Mouse (Mus musculus) liver, adult (tissue): Measurements from ENCODE around the gene Eva1c.

Source experiments
- GATA4 ChIP-seq: IDR thresholded peaks from 2 replicates; pipeline ENCODE4 v1.6.1; 2014; ENCODE audit warnings: mild to moderate bottlenecking, low read length; ENCODE audit not compliant: insufficient replicate concordance

Eva1c gene

DNA sequence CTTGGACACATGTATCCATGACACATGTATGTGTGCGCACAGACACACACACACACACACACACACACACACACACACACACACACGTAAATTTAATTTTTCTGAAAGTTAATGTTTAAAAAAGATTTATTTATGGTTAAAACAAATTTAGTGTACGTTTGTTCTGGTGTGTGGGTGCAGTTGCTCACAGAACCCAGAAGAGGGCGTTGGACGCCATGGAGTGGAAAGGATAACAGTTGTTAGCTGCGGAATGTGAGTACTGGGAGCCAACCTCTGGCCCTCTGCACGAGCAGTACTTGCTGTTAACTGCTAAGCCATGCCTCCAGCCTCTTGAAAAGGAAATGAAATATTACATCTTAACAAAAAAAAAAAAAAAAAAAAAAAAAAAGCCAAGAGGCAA is at the start of gene Eva1c:
Eva1c (plus strand) TSS at position 263 of the 400 bp plus-strand sequence.
- no peak for TF ChIP-seq GATA4

DNA sequence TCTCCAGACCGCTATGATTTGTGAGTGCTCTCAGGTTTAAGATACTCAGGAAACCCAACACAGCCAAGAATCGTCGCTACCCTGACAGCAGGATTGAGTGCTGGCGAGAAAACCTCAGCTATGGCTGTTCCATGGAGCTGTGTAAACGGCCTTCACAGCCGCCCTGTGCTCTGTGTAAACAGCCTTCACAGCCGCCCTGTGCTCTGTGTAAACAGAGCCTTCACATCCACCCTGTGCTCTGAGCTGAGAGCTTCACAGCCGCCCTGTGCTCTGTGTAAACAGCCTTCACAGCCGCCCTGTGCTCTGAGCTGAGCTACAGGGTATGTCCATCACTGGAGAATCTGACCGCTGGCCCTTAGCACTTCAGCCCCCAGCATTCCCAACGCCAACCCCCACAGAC is 46.7 kb upstream of the Eva1c start:
- TF ChIP-seq GATA4: no peak

DNA sequence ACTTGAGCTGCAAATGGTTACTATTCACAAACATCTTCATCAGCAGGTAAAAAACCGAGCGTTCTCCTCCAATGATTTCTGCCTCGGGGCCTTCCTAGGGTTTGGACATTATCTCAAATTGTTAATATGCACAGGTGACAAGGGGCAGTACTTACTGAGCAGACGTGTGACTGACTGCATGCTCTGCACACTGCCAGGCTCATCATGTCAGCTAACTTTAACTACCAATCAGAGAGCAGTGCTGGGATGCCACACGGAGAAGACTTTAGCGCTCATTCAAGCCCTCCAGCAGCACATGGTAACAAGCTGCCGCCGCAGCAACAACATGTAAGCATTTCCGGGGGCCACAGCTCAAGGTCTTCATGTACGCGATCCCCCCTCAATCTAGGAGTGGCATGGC is 43.2 kb upstream of the Eva1c start:
- no peak for TF ChIP-seq GATA4

DNA sequence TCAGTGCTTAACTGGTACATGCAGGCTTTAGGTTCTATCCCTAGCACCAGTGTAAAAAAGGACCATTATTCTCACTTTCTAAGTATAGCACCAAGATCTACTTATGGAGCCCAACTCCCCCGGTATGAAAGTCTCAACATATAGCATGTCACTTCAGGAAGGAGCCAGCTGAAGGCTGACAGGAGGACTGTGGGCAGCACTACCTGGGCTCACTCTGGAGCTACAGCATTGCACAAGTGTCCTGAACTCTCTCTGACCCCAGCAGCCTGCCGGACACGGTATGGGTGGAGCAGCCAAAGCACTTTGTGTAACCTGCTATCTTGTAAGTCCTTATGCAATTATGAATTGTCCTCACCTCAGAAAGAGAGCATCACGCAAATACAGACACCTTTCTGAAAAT is 41.3 kb upstream of the Eva1c start:
- peak; percentile 36; the same call in 1 of the 2 replicates for TF ChIP-seq GATA4

DNA sequence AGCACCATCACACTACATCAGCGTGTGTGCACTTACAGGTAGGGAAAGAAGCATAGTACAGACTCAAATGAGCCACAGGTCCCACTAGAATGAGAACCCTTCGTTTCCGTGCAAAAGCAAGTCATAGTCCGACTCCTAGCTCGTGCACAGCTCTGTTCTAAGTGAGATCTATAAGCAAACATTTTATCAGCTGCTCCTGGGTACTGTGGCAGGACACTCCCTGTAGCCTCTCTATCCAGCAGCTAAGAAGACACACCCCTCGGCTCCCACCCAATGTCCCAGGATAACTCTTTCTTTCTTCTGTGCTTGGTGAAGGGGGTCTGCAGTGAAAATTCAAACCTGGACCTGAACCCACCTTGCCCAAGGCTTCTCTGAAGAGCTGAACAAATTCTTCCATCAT is 37.9 kb upstream of the Eva1c start:
- TF ChIP-seq GATA4: no peak

DNA sequence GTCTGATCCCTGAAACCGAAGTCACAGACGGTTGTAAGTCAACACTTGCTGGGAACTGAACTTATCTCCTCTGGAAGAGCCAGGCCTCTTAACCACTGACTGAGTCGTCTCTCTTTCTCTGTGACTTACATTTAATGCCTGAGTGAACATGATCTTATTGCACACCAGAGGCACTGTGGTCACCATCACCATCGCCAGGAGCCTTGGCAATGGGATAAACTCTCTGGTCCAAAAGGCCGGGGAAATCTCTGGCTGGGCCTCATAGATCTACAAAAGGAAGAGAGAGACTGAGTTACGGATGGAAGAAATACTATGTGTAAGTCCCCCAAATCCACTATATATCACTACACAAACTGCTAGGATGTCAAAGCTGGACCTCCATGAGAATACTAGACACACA is 35.6 kb upstream of the Eva1c start:
- no peak for TF ChIP-seq GATA4

DNA sequence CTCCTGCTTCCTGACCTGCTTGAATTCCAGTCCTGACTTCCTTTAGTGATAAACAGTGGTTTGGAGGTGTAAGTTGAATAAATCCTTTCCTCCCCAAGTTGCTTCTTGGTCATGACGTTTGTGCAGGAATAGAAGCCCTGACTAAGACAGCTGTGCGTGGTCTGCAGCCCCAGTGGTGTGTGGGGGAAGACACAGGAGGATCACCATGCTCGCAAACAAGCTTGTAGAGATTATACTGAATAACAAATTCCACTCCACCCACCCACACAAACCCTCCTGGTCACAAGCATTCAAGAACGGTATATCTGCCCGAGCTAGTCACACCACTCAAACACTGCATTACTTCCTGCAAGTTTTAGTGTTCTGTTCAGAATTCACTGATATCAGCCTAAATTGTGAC is 34.5 kb upstream of the Eva1c start:
- TF ChIP-seq GATA4: no peak

DNA sequence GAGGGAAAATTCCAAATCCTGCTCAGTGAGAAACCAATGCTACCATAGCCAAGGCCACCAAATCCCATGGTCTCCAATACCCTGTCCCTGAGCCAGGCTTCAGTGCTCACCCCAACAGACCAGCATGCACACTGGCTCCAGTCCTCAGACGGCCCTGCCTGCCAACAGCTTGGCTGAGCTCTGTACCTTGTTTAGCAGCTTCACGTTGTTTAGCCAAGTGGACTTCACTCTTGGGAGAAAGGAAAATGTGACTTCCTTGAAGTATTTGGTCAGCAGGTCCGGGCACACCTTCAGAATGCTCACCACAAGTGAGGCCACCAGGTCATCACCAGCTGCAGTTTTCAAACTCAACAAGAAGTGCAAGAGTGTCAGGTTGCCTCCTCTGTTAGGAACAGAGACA is 34.0 kb upstream of the Eva1c start:
- no peak for TF ChIP-seq GATA4

DNA sequence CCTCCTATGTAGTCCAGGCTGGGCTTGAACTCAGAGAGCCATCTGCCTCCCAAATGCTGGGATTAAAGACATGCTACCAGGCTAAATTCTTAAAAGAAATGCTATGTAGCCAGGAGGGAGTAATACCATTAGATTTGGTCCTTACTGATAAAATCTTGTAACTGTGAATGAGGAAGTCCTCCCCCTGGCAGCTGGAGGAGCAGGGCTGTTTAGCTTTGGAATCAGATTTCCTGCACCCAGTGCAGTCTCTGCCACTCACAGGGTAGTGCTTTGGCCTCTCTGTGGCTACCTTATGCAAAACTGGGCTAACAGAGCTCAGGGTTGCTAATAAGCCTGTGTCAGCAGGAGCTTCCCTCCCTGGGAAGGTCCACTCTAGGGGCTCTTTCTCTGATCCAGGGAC is 31.8 kb upstream of the Eva1c start:
- TF ChIP-seq GATA4: no peak

DNA sequence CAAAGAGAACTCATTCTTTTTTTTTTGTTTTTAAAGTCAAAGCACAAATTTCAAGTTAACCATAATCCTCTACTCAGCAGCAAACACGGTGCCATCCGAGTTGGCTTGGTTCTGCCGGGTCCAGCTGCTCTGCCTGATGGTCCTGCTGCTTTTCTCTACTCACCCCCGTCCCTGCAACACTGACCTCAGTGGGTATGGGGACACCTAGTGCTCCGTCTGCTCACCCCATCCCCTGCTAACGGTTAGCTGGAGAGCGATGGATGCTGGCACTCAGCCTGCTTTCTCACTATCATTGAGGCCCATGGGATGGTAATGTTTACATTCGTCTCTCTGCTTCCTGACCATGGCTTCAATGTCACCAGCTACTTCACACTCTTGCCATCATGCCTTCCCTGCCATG is 28.1 kb upstream of the Eva1c start:
- no peak for TF ChIP-seq GATA4

DNA sequence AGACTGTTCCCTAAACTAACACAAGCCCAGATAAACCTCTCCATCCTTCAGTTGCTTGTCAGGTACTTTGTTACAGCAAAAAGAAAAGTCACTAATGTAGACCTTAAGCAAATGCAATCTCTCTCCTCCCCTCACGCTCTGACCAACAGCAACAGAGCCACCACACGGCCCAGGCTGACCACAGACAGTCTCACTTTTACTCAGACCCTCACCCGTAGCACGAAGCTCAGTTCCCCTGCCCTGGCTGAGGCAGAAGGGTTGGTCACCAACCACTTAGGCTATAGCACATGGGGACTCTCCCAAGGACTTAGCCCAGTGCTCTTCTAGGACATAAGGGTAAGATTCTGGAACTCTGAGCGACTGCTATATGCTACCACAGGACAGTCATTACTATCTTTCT is 27.7 kb upstream of the Eva1c start:
- TF ChIP-seq GATA4: no peak

DNA sequence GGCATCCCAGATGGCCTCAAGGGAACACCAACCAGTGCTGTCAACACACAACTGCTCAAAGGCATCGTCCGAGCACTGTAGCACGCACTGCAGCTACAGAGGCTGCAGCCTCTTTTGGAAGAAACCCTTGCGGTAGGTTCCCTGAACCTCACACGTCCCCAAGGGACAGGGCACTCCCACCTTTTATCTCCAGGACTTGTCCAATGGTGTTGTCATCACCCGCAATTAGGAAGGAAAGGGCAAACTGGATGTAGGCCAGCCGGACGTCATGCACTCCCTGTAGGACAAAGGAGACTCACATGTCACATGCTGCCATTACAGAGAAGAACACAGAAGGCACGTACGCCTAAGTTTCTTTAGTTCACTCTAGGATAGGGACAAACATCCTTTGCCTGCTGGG is 26.7 kb upstream of the Eva1c start:
- TF ChIP-seq GATA4: no peak

DNA sequence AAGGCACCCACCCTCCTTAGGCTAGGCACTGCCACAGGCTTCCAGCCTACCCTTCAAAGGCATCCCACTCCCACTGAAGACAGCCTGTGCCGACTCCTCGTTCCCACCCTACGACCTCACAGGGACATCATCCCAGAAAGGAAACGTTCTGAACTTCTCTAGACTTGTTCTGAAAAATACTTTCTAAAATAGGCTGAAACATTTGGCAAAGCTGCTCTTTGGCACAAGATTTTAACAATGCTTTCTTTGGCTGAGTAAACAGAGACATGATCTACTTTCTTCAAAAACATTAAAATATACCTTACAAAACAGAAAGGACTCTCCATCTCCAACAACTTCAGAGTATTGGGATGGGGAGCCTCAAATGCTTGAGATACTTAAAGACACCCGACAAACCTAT is 25.3 kb upstream of the Eva1c start:
- TF ChIP-seq GATA4: no peak

DNA sequence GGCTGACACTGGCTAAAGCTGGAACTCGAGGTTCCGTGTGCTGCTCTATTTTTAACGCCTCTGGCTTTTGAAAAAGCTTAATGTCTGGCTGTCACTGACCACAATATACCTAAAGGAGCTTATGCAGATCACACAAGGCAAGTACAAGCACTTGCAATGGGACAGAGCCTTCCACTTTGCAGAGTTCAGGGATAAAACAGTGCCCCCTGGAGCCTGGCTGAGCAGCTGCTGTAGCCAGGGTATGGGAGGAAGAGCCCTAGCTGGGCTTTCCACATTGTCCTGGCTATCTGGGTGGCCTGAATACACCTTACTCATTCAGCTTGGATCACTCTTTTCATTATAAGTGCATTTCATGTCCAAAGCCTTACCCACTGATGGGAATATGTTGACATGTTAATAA is 24.6 kb upstream of the Eva1c start:
- TF ChIP-seq GATA4: no peak

DNA sequence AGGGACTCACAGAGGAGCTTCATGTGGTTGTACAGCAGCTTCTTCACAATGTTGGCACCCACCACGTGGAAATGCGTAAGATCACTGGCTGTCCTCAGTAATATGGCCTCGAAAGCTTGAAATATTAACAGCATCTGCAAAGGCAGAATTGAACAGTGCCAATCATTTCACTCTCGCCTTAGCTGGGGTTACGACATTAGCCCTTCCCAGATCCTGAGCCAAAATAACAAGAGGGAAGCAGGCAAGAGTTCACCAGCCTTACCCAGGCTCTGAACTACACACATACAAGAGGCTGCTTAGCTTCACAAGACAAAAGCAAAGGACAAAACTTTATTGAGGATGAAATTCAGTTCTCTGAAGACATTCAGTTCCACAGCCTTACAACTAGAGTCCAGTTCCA is 22.1 kb upstream of the Eva1c start:
- no peak for TF ChIP-seq GATA4

DNA sequence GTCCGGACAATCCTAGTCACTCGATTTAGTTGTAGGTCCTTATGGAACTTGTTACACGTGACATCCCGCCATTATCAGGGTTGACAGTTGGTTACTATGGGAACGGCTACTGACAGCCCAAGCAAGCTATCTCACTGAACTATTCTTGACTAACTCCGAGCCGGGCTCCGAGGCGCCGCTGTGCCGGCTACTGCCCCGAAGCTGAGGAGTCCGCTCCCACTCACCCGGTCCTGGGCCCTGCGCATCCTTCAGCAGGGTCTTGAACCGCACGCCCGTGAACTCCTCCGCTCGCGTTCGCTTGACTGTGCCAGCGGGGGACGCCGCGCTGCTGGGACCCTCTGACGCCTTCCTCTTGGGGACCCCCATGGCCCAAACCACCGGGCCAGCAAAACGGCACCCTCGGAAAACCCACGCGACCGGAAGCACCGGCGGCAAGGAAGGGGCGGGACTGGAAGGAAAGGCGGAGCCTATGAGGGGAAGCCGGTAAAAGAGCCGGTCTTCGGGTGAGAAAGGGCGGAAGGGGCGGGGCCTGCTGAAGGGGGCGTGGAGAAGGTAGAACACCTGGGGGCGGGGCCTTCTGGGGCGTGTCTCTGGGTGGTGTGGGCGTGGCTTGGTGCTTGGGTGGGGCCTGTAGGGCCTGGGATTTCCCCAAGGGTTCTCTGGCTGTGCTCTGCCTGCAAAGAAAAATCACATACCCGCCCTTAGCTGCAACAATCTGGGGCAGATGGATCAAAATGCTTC is 16.4 kb upstream of the Eva1c start, which contains the start of gene Urb1:
Urb1 (minus strand) TSS at position 439 of the 741 bp plus-strand sequence.
- TF ChIP-seq GATA4: no peak

DNA sequence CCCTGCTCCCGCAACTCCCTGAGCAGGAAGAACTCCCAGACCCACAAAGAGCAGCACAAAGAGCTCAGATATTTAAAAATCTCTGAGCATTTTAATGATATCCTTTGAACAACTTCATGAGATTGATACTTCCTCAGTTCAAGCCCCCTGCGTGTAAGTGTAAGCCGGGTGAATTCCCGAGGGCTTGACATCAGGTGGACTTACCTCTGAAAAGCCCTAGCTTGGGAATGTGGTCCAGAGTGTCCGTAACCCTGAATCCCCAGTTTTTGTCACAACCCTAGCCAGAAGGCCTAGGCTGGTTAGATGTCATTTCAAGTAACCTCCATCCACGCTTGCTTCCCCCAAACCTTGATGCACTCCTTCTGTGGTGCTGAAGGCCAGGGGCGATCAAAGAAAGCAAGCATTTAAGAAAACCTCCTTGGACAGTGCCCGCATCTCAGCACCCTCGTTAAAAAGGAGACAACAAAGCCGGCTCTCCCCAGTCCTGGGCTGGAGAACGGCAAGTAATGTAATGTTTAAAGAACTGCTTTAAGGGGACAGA is 15.7 kb upstream of the Eva1c start:
- TF ChIP-seq GATA4: no peak
